Mouse (Mus musculus) left cerebral cortex, postnatal 25 days (tissue): ENCODE data around the gene Mpp3. TPM values are rescaled to one million over a fixed set of nuclear protein-coding genes. Genes with fewer than 3 reads are reported as not detected.
A peak's percentile ranks its signal among the peaks of the same experiment; 100 is the strongest.

ENCODE experiments used
- DNase-seq, 2 experiments: peaks; one replicate each; pipeline ENCODE4 v3.0.0; 2022; ENCODE audit warnings: low spot score in 2 of 2, mixed read lengths in 1 of 2
- intact Hi-C: fragments of 180-260 bp; cut with DNase I; formaldehyde crosslinking; loops from one replicate; pipeline ENCODE4 v1.15.1; 2025
- total RNA-seq, 2 experiments: library from RNA; stranded (reverse); gene quantifications; 2 replicates each; pipeline ENCODE4 v1.2.3; 2021

Mpp3 gene
- total RNA-seq, 2 experiments from 2014 or later = 71.2 to 72.9 TPM

DNA sequence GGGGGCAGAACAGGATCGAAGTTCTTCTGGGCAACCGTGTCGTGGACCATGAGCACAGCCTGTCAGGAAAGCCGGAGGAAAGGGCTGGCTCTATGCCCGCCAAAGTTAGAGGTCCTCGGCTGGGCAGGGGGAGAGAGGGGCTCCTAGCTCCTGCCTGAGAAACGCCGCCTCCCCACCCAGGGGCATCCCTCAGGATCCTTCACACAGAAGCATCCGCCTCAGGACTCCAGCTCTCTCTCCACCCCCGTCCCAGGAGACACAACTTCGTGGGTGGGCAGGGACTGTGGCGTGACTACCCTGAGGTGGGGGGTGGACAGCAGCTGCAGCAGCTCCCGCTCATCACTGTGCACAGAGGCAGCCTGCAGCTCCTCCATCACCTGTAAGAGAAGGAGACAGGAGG is 4.9 kb downstream of the Mpp3 start:
- intact Hi-C loops = no loop called here

DNA sequence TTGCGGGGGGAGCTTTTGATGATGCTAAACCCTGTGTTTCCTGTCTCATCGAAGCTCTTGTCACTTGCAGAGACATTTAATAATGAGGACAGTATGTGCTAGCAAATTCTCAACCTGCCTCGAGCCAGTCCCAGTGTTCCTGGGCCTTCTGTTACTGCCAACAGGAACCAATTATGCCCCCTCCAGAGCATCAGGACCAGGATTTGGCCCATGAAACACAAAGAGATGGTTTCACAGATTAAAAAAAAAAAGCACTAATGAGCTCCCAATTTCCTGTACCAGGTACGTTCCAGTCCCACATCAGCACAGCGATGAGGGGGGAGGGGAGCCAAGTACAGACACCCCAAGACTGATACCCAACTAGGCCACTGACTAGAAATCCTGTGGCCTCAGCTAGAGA is 7.1 kb downstream of the Mpp3 start:
- no peak for DNase-seq
- intact Hi-C loops = no loop called here

More for the DNA sequence above, 4.9 kb downstream of the Mpp3 start:
- peak in 1 of 2 experiments; percentile 83 for DNase-seq

DNA sequence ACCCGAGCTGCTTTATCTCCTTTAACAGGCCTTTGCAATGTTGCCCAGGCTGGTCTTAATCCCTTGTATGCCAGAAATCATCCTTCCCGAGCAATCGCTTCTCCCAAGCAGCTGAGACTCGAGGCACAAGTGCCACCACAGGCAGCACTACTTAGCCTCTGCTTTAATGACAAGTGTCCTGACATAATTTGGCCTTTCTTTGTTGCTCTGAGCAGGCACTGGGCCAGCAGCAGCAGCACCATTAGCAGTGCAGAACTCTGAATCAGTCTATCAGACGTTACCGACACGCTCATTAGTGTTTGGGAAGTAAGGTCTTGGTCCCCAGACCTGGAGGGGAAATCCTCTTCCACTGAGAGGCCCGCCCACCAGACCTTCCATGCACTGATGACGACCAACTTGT is 8.5 kb downstream of the Mpp3 start:
- intact Hi-C loops = no loop called here
- no peak for DNase-seq

DNA sequence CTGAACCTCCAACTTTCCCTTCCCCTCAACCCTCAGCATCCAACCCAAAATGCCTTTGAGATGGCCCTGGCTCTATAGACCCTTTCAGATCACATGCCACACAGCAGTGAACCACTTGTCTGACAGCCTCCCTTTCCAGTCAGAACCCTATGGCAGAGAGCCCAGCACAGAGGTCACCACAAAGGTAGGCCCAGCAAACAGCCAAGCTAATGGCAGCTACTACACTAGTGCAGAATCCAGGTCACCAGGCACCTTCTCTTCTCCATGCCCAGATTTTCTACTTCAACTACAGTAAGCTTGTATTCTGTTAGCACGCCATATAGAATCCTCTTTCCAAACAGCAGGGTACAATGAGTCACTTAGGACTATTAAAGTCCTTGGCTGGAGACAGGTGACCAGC is 12.1 kb downstream of the Mpp3 start:
- intact Hi-C loops = no loop called here

DNA sequence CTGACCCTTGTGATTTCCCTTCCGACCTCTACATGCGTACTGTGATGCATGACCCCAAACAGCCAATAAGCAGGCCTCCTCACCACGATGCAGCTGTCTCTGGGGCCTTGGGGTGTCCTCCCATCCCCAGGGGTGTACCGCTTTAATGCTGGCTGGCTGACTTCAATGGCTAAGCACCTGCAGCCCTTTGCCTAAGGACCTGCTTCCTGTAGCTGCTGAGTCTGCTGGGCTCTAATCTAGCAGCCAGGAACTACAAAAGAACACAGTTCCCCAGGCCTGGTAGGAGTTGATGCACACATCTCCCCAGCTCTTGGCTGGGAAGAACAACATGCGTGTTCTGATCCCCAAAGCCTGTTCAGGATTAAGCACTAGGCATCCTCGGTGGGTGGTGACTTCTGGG is 12.8 kb downstream of the Mpp3 start:
- DNase-seq = no peak
- intact Hi-C loops = no loop called here

More for the DNA sequence above, 12.1 kb downstream of the Mpp3 start:
- DNase-seq = no peak

DNA sequence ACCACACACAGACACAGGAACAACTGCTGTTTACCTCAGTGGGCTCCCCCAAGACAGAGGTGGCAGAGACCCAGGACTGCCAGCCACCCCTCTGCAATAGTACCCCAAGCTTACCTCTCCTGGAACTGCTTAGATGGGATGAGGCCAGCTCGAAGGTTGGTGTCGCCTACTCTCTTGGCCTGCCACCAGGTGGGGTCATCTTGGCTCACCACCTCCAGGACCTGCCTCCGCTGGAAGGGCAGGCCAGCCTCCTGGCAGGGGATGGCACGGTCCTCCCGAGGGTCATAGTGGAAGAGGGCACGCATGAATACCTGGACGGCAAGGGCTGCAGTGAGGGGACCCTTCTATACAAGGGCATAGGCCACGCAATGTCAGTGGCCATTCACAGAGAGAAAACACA is 15.1 kb downstream of the Mpp3 start:
- DNase-seq = no peak
- intact Hi-C loops = no loop called here

DNA sequence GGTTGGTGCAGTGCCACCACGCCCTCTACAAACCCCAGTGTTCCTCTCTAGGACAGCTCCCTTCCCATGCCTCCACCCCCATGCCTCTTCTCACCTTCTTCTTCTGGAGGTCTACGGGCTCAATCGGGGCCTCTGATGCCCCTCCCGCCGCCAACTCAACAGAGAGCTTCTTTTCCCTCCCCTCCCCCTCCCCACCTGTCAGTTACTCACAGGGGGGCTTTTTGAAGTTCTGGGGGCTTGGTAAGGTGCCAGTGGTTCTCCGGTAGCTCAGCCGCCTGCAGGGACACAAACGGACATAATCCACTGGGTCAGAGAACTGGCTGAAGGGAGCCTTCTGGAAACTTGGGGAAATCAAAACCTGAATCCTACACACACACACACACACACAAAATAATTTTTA is 16.8 kb downstream of the Mpp3 start:
- intact Hi-C loops = no loop called here
- no peak for DNase-seq

DNA sequence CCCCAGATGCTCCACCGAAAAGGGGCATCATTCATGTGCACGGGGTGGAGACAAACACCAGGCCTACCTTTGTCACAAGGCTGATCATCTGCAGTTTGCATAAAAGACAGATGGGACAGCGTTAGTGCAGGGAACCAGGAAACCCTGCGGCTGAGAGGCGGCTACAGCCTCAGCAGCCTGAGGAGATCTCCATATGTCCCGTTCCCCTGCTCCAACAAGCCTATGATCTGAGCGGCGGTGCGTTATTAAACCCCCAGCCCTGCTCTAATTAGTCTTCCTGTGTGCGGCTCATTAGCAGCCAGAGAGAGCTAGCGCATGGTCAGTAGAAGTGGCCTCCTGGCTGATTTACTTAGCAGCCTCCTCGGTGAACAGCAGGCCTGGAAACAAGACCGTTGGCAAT is 18.1 kb downstream of the Mpp3 start:
- DNase-seq = peak in 1 of 2 experiments; percentile 55
- intact Hi-C loops = no loop called here

DNA sequence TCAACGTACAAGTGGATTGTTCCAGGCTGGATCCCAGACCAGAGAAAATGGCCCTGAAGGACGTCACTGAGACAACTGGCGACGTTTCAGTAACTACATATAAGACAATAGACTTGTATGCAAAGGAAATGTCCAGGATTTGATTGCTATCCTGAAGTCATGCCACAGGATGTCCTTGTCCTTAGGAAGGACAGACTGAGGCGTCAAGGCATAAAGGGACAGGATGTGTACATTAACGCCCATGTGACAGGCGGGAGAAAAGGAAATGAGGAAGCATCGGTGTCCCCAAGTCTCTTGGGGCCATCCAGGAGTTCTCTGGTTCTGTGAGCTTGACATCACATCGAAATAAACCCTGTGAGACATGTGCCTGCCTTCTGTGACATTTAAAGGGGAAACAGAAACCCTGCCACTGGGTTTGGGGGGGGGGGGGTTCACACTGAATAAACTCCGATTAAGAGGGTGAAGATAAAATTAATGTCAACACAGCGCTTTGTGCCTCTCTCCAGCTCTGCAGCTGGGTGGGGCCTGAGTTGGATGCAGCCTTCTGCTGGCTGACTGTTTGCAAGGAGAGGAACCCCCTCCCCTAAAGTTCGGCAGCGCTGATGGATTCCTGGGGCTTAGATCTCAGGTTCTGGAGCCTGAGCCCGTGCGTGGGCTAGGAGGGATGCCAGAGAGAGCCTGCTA is 19.2 kb downstream of the Mpp3 start:
- DNase-seq = no peak
- intact Hi-C loops = no loop called here

DNA sequence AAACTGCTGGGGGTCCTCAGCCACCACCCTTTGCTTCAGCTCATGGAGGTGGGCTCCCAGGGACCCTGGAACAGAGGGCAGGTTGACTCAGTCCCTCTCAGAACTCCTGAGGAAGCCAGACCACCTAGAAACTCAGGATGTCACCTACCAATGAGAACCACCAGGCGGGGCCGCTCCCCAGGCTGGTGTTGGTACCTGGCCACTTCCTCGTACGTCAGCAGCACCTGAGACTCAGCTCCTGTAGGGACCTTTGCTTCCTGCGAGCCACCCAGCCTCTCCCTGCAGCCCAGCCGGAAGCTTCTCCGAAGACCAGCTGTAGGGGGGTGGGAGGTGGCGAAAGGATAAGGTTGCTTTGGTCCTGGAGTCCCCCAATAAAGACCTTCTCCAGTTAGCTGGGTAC is 19.9 kb downstream of the Mpp3 start:
- intact Hi-C loops = no loop called here
- DNase-seq = no peak

DNA sequence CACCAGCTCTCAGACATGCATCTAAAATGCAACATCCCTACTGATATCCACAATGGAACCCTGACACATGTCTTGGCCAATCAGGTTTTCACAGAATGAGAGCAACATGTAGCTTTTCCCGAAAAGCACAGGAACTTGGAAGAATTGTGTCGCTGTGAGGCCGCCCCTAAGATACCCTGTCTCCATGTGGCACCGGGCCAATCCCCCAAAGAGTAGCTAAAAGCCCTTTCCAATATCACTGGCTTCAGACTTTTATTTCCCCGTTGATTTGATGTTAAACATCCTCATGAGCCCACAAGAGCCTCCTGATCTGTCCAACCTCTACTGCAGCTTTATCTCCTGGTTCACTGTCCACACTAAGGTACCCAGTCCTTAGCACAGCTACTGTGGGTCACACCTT is 21.6 kb downstream of the Mpp3 start:
- intact Hi-C loops = no loop called here
- DNase-seq = no peak

DNA sequence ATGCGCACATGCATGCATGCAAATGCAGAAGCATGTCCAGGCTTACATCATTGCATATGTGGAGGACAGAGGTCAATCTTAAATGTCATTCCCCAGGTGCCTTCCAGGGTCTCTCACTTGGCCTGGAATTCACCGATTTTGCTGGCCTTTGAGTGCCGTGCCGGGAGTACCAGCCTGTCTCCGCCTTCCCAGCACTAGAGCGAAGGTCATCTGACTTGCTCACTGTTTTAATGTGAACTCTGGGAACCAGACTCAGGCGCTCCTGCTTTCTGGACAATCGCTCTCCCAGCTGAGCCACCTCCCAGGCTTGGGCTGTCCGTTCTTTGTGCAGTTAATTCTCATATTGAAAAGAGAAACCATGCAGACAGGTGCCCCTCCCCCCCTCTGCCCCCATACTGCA is 22.0 kb downstream of the Mpp3 start:
- intact Hi-C loops = no loop called here
- no peak for DNase-seq

DNA sequence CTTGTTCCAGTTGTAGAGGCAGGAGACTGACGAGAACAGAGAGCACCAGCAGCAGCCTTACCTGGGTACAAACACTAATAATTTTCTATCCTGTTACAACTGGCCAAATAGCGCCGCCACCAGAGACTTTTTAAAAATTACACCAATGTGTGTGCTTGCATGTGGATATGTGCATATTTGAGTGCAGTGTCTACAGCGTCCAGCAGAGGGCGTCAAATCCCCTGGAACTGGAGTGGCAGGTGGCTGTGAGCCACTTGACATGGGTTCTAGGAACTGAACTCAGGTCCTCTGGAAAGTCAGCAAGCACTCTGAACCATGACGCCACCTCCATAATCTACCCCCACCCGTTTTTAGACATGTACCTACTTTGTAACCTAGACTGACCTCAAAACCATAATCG is 24.0 kb downstream of the Mpp3 start:
- intact Hi-C loops = no loop called here
- no peak for DNase-seq

DNA sequence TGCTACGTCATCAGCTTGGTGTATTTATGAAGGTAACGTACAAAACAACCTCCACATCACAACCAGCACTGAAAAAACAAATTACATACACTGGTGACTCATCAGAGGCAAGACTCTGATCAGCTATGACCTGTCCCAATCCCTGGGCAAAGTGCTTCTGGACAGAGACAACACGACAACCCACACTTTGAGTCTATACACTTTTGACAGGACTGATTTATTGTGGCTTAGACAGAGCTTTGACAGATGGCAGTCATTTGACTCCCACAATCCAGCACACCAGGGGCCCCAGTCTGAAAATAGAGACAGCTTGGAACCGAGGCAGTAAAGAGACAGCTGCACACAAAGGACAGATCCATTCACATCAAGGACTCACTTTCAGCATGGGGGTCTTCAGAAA is 28.8 kb downstream of the Mpp3 start:
- intact Hi-C loops = no loop called here
- no peak for DNase-seq

DNA sequence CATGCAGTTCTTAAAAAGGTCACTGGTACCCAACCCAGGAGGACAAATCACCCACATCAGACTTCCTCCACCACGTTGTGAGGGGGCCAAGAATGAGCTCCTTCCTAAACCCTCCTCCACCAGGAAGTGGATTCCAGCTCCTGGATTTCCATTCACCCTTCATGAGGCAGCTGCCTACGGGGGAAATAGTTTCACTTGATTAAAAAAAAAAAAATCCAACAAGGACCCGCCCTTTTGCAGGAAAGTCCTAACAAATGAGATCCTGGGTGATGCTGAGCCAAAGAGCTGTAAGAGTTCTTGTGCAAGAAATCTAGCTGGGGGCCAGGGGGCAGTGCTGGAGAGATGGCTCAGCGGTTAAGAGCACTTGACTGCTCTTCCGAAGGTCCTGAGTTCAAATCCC is 30.0 kb downstream of the Mpp3 start:
- intact Hi-C loops = no loop called here

DNA sequence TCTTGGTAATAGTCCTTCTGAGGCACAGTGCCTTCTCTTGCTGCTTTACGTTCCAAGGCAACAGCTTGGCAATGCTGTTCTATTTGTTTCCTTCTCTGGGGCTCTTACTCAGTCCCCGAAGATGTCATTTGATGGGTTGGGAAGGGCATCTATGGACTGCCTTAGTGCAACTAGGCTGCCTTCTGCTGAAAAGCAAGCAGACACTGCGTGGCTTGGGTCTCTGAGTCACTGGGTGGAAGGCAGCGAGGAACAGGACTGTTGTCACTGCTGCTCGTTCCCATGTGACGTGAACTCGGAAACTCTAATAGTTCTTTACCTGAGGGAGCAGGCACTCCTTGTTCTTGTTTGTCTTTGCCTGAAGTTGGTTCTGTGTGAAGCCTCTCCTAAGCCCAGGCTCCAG is 32.3 kb downstream of the Mpp3 start:
- no peak for DNase-seq
- intact Hi-C loops = no loop called here

More for the DNA sequence above, 30.0 kb downstream of the Mpp3 start:
- DNase-seq = no peak

DNA sequence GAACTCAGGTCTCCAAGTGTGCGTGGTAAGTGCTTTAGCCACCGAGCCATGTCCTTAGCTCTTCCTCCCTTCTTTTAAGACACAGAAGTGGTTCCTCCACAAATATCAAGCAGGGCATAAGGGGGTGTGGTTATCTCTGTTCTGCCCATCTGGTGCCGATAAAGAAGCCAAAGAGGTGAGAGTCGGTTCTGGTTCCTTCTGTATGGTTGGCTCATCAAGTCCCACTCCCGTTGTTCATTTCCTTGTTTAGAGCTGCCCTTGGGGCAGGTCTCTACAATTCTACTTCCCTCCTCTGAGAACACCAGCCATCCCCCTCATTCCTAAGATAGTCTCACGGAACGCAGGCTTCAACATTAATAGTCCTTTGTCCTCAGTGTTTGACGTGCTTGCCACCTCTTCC is 34.2 kb downstream of the Mpp3 start:
- intact Hi-C loops = no loop called here
- peak in 1 of 2 experiments; percentile 71 for DNase-seq

DNA sequence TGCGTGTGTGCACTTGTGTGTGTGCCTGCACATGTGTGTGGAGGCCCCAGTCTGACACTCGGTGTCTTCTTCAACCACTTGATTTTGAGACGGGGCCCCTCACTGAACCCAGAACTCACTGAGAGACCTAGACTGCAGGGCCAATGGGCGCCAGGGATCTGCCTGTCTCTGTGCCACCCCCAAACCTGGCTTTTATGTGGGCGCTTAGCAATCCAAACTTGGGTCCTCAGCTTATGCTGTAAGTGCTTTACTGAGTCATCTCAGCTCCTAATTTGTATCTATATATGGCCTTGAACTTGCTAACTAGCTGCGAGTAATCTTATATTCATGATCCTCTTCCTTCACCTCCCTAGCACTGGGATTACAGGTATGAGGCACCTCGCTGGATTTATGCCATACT is 35.9 kb downstream of the Mpp3 start:
- intact Hi-C loops = loop anchor here (2.0 kb wide), 1 partner anchor 34 kb away; no protein-coding TSS in a partner anchor
- DNase-seq = peak in 1 of 2 experiments; percentile 91

DNA sequence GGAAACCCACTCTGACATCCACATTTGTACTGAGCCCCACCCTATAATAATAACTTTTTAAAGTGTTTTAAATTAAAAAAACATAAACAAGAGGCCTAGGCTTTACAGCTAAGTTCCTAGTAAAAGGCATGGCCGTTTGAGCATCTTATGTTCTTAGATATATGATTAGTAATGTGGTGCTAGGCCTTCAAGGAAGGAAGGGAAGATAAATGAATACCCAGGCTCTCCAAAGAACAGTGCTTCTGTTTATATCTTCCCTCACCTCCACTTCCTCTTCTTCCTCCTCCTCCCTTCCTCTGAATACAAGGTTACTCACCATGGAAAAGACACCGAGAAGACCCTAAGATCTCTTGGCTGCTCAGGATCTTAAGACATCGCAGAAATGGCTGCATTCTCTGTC is 36.4 kb downstream of the Mpp3 start:
- intact Hi-C loops = loop anchor here (2.0 kb wide), 1 partner anchor 35 kb away; no protein-coding TSS in a partner anchor
- DNase-seq = no peak

DNA sequence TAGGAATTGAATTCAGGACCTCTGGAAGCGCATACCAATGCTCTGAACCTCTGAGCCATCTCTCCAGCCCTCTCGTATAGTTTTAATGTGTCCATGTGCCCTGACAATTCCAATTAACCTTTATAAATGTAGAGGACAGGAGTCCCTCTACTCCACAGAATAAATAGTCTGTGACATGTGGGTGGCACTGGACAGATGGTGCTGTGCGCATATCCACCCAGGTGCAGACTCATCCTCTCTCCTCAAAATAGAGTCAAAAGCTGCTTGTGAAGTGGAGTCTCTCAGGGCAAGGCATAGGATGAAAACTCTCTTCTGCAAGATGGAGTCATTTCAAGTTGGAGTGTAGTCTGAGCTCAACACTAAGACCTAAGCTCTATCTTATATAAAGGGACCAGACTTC is 38.0 kb downstream of the Mpp3 start:
- intact Hi-C loops = no loop called here
- DNase-seq = peak in 1 of 2 experiments; percentile 91

DNA sequence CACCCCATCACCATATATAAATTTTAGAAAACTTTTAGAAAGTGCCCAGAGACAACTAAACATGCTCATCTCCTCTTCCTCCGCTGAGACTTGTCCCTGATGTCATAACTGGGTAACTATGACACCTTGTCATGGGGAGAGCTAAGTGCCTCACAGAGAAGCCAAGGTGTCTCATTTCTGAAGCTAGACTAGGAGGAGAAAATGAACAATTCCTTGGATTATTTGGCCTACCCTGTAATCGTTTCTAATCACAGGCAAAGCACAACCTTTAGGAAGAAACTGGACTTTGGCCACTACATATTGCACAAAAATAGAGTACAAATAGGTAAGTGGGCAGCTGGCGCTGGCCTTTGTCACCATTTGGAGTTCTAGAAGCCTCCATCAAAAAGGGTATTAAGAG is 41.3 kb downstream of the Mpp3 start, which contains the start of gene Dusp3:
Gene Dusp3 (minus strand): TSS at position 101 of the 400 bp plus-strand sequence.
- intact Hi-C loops = loop anchor here (1.0 to 5.0 kb wide), 2 partner anchors 53 to 150 kb away; no protein-coding TSS in a partner anchor
- no peak for DNase-seq

DNA sequence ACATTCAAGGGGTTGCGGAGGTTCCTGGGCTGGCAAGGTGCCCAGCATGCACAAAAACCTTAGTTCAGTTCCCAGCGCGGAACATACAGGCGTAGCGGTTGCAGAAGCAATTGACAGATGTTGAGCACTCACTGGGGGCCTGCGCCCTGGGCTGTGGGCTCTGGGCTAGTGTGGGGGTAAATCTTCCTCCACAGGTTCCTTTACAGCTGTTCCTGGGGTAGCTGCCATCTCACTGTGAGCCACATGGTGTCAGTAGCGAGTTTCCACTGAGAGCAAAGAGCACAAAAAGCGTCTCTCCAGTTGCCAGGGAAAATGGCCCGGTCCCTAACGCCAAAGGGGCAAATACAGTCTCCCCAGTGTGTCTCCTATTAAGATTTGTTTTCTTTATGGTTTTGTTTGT is 42.3 kb downstream of the Mpp3 start:
- peak; percentile 82 to 93 for DNase-seq
- intact Hi-C loops = loop anchor here (1.0 to 5.0 kb wide), 3 partner anchors 41 to 151 kb away; no protein-coding TSS in a partner anchor
